Mouse (Mus musculus): Measurements from ENCODE around the gene Ipo13. TPM values are rescaled to one million over a fixed set of nuclear protein-coding genes. Genes with fewer than 3 reads are reported as not detected.

Gene Ipo13
- 100 to 1,000 TPM; 135 to 143 TPM for total RNA-seq (2021)
- long read RNA-seq, transcript Ipo13-201 (20 exons, 3,595 nt), result major isoform, 90 of 125 reads
- long read RNA-seq, partial matches to known transcripts, result 17 of 125 reads
- long read RNA-seq, other reads (novel, unspliced or antisense), result 18 of 125 reads

DNA sequence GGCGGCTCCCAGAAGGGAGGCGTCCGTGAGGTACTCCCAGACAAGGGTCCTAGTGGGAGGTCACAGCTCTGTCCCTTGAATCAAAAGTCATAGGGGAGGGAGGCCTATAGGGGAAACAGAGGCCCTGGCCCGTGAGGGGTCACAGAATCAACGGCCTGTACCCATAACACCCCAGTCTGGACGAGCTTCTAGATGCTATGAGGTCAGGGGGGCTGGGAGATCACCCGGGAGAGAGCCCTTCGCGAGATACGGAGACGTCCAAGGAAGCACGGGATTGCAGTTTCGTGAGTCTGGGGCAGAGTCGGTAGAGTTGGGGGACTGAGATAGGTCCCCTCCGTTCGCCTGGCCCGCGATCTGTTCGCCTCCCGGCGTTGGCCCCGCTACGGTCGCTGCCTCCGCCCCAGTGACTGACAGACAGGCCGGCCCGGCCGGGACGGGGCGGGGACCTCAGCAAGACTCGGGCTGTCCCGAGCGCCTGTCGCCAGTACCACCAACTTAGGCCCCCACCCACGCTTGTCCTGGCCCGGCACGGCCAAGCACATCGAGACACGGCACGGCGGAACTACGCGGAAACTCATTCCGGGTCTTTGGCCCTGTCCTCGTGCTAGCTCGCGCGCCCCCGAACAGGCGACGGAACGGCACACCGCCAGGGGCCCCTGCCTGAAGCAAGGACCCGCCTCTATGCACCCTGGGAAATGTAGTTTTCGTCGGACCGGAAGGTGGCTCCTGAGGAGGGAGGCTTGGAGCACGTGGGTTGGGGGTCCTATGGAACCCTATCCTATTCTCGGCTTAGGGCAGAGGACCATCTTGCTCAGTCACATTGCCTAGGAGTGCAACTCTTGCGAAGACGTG lies at the start of gene Ipo13:
Gene Ipo13 (minus strand): TSS at position 409 of the 852 bp plus-strand sequence.
- peak; percentile 92 to 95 for DNase-seq (ENCODE audit: low spot score in 2 of 2)

- DNase-seq (ENCODE audit: low spot score in 2 of 2), result no peak
Measured at GRCm38 (mm10) chr4:117957492-117957891, 42.7 kb upstream of the Ipo13 start.

DNA sequence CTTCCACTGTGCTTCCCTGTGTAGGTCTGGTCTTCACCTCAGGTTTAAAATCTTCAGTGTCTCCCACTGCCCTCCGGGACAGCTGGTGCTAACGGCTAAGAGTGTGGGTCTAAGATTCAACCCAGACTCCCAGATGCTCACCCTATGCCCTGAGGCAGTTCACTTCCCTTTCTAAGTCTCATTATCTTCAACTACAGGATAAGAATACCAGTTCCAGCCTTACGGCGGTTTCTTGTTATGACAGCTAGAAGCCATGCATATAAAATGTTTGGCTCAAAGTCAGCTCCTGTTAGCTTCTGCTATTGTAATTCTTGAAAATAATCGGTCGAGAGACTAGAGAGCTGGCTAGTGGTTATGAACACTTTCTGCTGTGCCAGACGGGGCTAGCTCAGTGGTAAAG lies 32.7 kb upstream of the Ipo13 start:
- DNase-seq (ENCODE audit: low spot score in 2 of 2), result no peak

DNA sequence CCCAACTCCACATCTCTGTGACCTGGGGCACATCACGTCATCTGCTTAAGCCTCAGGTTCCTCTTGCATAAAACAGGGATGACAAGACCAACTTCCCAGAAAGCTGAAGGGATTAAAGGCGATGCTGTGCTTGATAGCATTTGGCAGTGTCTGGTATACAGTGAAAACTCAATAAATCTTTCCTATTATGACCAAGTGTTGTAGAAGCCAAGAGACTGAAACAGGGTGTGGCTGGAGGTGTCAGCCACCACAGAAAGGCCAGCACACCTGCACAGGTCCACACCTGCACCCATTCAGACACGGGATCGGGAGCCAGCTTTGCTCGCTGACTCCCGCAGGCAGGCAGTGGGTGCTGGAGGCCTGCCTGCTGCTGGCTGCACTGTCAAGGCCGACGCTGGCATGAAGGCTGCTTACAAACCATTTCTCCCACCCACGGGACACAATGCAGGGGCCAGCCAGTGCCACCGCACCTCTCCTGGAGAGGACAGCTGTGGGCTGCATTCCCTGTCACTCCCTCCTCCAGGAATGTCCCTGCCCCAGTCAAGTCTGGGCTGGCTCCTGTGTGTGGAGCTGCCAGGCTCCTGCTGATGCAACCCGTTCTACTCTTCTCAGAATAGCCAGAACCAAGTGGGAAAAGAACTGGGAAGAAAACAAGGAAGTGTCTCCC lies 32.0 kb upstream of the Ipo13 start:
- DNase-seq (ENCODE audit: low spot score in 2 of 2), result no peak

DNA sequence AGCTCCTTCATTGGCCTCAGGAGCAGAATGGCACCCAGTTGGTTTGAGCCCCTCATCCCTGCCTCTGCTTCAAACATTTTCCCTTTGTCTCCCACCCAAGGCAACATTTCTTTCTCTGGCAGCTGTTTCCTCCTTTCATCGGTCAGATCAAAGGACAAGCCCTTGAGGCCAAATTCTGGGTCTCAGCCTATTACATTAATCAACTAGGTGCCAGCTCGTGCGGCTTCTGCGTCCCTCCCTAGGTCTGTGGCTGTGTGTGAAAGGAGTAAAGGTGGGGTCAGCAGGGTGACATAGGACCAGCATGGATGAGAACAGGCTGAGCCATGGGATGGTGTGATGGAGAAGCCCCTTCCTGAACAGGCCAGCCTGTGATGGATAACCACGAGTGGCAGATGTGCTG lies 28.5 kb upstream of the Ipo13 start:
- no peak for DNase-seq (ENCODE audit: low spot score in 2 of 2)

GRCm38 (mm10) chr4:117936964-117937363 lies 22.2 kb upstream of the Ipo13 start:
- DNase-seq (ENCODE audit: low spot score in 2 of 2), result no peak

DNA sequence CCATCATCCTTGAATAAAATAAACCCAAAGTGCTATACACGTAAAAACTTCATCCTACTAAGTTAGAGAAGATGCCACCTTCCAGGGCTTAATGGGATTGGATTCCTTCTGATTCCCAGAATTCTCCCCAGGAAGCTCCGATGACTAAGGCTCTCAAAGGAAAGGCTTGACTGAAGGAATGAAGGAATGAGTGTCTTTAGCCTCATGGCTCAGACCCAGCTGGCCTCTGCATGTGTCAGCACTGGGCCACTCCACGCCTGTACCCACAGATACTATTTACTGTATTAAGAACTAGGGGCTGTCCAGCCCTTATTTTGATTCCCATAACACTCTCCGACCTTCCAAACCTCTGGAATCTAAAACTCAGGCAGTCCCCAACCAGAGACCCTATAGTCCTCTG lies 19.3 kb upstream of the Ipo13 start:
- no peak for DNase-seq (ENCODE audit: low spot score in 2 of 2)

DNA sequence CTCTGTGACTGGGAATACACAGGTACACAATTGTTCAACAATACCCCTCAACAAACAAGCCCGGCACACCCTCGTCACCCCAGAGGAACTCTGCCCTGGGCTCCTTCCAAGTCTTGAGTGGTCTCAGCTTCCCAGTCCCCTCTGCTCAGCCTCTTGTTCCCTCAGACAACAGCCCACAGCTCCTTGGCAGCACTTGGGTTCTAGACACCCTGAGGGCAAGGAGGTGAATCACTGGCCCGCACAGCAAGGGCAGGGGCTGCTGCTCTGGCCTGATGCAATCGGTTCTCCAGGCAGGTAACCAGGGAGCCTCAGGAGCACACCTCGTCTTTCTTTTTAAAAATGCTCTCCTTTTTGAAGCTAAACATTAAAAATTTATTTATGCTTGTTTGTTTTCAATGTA lies 18.4 kb upstream of the Ipo13 start:
- DNase-seq (ENCODE audit: low spot score in 2 of 2), result no peak

GRCm38 (mm10) chr4:117929391-117929881 lies 14.6 kb upstream of the Ipo13 start, which contains the start of gene Artn:
Artn (minus strand) TSS chr4:117929763.
- no peak for DNase-seq (ENCODE audit: low spot score in 2 of 2)

- DNase-seq (ENCODE audit: low spot score in 2 of 2), result no peak
Measured at GRCm38 (mm10) chr4:117928699-117929241, 14.0 kb upstream of the Ipo13 start.

GRCm38 (mm10) chr4:117928234-117928633 lies 13.4 kb upstream of the Ipo13 start:
- DNase-seq (ENCODE audit: low spot score in 2 of 2), result no peak

DNA sequence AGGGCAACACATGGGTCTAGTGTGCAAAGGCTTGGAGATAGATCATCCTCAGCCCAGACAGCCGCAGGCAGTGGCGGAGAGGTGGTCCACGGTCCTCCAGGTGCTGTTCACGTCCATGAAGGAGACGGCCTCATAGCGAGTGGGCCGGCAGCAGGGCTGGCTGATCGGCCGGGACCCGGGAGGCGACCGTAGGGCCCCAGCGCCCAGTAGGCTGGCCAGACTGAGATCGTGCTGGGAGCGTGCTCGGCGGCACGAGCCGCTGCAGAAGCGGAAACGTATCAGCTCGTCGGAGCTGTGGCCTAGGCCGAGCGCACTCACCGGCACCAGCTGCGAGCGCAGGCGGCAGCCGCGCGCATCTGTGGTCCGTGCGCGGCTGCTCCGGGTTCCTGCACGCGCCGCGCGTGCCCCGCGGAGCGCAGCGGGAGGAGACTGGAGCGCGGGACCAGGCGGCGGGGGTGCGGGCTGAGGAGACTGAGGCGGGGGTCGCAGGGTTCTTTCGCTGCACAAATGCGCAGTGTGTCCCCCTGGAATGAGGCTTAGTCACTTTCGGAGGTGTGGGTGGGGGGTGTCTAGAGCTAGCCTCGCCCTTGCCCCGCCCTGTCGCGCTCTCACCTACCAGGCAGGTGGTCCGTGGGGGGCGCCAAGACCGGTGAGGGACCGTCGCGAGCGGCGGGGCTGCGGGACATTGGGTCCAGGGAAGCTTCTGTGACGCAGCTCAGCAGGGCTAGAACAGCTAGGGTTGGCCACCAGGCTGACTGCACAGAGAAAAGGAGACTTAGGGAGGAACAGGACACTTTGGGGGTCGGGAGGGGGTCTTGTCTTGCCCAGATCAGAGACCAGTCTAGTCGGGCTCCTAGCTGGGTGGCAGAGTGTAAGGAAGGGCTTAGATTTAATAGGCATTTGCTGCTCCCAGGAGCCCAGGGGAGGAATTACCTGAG lies 12.0 kb upstream of the Ipo13 start:
- DNase-seq (ENCODE audit: low spot score in 2 of 2), result peak in 1 of 2 experiments; percentile 57

DNA sequence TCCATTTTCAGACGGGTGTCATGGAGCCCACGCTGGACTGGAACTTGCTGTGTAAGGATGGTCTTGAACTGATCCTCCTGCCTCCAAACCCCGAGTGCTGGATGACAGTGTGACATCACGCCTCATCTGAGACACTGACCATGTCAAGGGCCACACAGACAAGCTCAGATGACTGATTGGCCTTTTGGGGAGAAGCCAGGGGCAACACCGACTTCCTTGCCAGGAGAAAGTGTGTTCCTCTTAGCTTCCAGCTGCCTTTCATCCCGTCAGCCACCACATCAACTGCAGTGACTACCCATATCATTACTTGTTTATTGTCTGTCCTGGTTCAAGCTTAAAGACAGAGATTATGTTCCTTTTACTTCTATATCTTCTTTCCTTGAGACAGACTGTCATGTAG lies 10.1 kb upstream of the Ipo13 start:
- DNase-seq (ENCODE audit: low spot score in 2 of 2), result no peak

DNA sequence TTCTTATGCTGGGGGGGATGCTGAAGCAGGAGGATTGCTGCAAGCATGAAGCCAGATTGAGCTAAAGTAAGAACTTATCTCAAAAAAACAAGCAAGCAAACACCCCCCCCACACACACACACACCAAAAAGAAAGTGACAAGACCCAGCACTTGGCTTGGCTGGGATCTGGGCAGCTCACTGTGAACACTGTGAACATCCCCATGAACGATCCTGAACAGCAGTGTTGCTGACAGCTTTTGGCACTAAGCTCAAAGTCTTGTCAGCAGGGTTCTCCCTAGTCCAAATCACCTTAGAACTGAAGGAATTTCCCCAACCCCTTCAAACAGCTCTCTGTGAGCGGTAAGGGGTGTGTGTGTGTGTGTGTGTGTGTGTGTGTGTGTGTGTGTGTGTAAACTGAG lies 8.7 kb upstream of the Ipo13 start:
- no peak for DNase-seq (ENCODE audit: low spot score in 2 of 2)

DNA sequence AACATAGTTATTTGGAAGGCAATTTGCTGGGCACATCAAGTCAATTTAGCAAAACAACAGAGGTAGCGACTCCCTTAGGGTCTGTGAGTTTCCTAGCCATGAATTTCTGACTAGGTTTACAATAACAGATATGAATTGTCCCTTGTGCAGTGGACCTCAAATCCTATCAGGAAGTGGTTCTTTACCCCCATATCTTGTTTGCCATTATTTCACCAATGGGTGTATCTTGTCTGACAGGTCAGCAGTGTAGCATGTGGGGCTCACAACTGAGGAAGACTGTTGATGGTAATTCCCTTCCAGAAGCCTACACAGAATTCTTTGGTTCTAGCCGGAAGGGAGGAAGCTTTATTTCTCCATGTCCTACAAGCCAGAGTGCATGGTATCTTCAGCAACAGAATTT lies 6.6 kb upstream of the Ipo13 start:
- DNase-seq (ENCODE audit: low spot score in 2 of 2), result no peak

- DNase-seq (ENCODE audit: low spot score in 2 of 2), result no peak
Measured at GRCm38 (mm10) chr4:117918762-117919161, 4.0 kb upstream of the Ipo13 start.

DNA sequence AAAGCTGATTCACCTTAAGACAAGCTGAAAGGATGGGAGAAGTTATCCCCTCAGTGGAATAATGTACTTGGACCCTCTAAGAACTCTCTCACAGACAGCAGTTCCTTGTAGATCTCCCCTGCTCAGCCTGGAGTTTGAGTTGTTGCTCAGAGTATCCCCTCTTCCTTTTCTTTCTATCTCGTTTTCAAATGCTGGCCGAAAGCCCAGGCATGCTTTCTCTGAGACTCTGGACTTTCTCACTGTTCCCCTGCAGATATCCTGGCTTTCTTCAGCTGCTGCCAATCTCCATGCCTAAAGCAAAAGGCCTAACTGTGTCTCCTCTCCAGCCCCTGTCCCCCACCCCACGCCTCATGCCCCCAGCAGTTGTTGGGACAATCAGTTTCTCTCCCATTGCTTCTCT lies 3.5 kb upstream of the Ipo13 start:
- no peak for DNase-seq (ENCODE audit: low spot score in 2 of 2)

DNA sequence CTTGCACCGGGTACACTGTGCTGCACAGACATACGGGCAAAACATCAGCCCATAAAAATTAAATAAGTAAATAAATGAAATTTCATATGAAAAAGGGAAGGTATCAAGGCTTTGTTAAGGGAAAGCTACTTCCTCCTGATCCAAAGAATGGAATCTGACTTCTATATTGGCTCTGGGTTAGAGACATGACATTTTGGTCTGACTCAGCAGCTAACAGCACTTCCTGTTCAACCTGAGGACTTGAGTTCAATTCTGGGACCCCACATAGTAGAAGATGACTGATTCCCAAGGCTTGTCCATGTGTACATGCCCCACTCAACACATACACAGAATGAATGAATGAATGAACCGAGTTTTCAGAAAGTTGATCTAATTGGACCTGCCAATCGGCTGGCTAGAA lies 3.0 kb upstream of the Ipo13 start:
- DNase-seq (ENCODE audit: low spot score in 2 of 2), result no peak

- no peak for DNase-seq (ENCODE audit: low spot score in 2 of 2)
Measured at GRCm38 (mm10) chr4:117917402-117917801, 2.6 kb upstream of the Ipo13 start.

GRCm38 (mm10) chr4:117916386-117916785 lies 1.6 kb upstream of the Ipo13 start:
- DNase-seq (ENCODE audit: low spot score in 2 of 2), result no peak

Measured in layer of hippocampus, adult 18-20 months (tissue).